Mouse (Mus musculus): ENCODE data around the gene Trim66. TPM values are rescaled to one million over a fixed set of nuclear protein-coding genes. Genes with fewer than 3 reads are reported as not detected.

Trim66 gene
- polyA plus RNA-seq (2015; fragmentation: Nextera tagmentation; extraction: Ambion mirVana), result not detected in 2 replicates

DNA sequence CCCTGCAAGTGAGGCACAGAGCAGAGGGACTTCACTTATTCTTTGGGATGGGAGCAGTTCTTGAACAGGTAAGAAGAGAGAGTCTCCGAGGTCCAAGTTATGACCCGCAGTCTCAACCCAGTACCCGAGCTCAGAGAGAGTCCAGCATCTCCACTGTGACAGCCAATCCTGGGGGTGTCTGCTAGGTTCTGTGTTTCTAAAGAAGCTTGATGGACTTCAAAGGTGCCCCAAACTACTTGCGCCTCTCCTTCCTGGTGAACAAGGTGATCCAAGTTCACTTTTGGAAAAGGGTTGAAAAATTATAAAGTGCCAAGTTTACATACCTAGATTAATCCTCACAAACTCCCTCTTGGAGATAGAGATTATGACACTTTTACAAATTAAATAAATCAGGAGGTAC, at the start of gene Trim66:
Gene Trim66, minus strand, starts transcription at position 101 of the 400 bp plus-strand sequence.
- H3K4me3 ChIP-seq, result no peak within 1 kb of the TSS
- 0 out of 2 replicates have a peak within 1 kb of the TSS, but pooled peaks have one; percentile 16 for H3K4me2 ChIP-seq
- H3K27me3 ChIP-seq (replicated peaks), result 0 out of 2 replicates have a peak, but pooled peaks cover 6% of the 10 kb centered on the region
- 0 out of 2 replicates have a peak within 1 kb of the TSS, but pooled peaks have one; percentile 9 for H3K9ac ChIP-seq
- WGBS, result 75% methylated on average over 4 of the region's 4 CpGs
- H3K4me1 ChIP-seq, result peaks cover 4% of the 10 kb centered on the region
- H3K36me3 ChIP-seq, result no peaks in the 10 kb centered on the region
- H3K27ac ChIP-seq (replicated peaks), result no peak within 1 kb of the TSS
- ATAC-seq (ENCODE audit: extremely low read depth, insufficient number of reproducible peaks, low FRiP score, low TSS enrichment), result no peak
- no peaks in the 10 kb centered on the region for H3K9me3 ChIP-seq

DNA sequence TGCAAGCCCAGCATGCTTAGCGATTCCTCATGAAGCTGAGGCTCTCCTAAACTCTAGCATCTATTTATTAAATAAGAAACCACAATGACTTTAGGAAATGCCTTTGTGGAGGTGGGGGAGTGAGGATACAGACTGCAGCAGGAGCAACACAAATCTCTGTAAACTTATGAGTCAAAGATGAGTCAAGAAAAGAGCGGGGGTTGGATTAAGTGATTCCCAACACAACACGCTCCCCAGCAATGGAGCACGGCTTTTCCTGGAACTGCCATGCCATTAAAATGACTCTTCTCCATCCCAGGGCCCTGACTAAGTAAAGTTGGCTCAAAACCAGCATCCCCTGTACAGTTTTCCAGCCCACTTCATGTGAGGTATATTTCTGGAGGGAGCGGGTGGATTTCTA, 38.8 kb upstream of the Trim66 start:
- peaks cover 79% of the 10 kb centered on the region for H3K36me3 ChIP-seq
- WGBS, result 88% methylated on average over 5 of the region's 5 CpGs
- no peak for ATAC-seq (ENCODE audit: extremely low read depth, insufficient number of reproducible peaks, low FRiP score, low TSS enrichment)
- no peak overlapping the region for H3K4me2 ChIP-seq
- no peak overlapping the region for H3K9ac ChIP-seq
- no peak overlapping the region for H3K27ac ChIP-seq (replicated peaks)
- H3K4me3 ChIP-seq, result no peak overlapping the region
- H3K27me3 ChIP-seq (replicated peaks), result no peaks in the 10 kb centered on the region
- no peaks in the 10 kb centered on the region for H3K9me3 ChIP-seq
- peaks cover 37% of the 10 kb centered on the region for H3K4me1 ChIP-seq

- H3K9ac ChIP-seq, result no peak overlapping the region
- WGBS, result 89% methylated on average over 2 of the region's 2 CpGs
- peaks cover 79% of the 10 kb centered on the region for H3K36me3 ChIP-seq
- no peak overlapping the region; the same call in 1 of the 2 replicates for H3K27ac ChIP-seq (replicated peaks)
- H3K27me3 ChIP-seq (replicated peaks), result no peaks in the 10 kb centered on the region
- ATAC-seq (ENCODE audit: extremely low read depth, insufficient number of reproducible peaks, low FRiP score, low TSS enrichment), result no peak
- H3K4me3 ChIP-seq, result no peak overlapping the region
- H3K4me1 ChIP-seq, result peaks cover 35% of the 10 kb centered on the region
- no peak overlapping the region for H3K4me2 ChIP-seq
- no peaks in the 10 kb centered on the region for H3K9me3 ChIP-seq
These were observed 38.3 kb upstream of the Trim66 start for GRCm38 (mm10) chr7:109546186-109546585.

DNA sequence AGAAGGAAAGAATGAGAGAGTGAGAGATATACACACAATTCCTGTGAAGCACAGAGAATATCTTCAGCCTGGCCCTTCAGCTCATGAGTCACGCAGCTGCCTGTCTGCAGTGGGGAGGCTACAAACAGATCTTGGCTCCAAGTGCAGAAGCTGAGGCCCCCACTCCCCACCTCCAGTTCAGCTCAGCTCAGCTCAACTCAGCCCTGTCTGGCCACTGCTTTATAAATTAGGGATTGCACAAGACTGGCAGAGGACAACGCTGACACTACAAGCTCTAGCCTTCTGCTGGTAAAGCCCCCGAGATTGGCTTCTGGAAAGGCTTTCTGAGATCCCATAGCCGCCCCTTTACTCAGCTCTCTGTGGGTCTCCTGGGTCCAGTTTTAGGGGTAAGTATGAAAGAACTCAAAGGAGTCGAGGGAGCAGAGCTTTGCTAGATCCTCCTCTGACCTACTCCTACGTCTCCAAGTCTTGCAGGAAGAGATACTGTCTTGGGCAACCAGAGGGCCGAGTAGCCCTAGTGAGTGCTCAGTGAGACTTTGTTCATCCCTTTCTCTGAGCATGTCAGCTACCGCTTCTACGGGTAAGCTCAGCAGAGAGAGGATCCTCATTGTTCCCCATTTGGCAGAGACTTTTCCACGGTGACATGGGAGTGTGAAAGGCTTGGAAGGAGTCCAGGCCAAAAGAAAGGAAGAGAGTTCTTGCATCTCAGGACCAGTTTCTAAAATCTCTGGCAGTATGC, 37.5 kb upstream of the Trim66 start:
- H3K36me3 ChIP-seq, result peaks cover 80% of the 10 kb centered on the region
- no peak for ATAC-seq (ENCODE audit: extremely low read depth, insufficient number of reproducible peaks, low FRiP score, low TSS enrichment)
- H3K27ac ChIP-seq (replicated peaks), result peak overlapping the region; percentile 13

DNA sequence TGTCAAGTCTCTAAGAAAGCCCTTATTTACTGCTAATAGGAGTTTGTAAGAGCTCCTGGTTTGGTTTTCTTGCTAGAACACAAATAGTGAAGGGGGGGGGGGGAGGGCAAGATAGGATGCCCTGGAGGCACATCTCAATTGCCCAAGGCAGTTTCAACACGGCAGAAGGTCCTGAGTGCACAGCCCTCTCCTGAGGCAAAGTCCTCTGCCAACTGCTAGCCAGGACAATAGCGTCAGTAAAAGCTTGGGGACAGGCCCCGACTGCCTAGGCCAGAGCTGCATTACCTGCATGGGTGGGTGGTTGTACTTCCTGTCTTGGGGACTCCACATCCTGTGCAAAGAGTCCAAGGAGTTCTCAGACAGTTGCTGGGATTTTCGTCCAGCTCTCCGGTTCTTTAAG, 36.9 kb upstream of the Trim66 start:
- Histone ChIP-seq H3K27me3 (replicated peaks) (no peaks in the 10 kb centered on the region), H3K36me3 (peaks cover 82% of the 10 kb centered on the region), H3K27ac (replicated peaks) (peak overlapping the region; percentile 13; the same call in 1 of the 2 replicates), H3K4me2 (no peak overlapping the region), H3K9ac (no peak overlapping the region), H3K4me1 (peaks cover 24% of the 10 kb centered on the region), H3K4me3 (no peak overlapping the region), H3K9me3 (no peaks in the 10 kb centered on the region)
- 66% methylated on average over 5 of the region's 5 CpGs for WGBS
- ATAC-seq (ENCODE audit: extremely low read depth, insufficient number of reproducible peaks, low FRiP score, low TSS enrichment), result no peak

More for the DNA sequence above, 37.5 kb upstream of the Trim66 start:
- Histone ChIP-seq H3K9ac (peak overlapping the region; percentile 58; the same call in 1 of the 2 replicates), H3K4me2 (no peak overlapping the region), H3K4me3 (no peak overlapping the region), H3K4me1 (peaks cover 27% of the 10 kb centered on the region), H3K9me3 (no peaks in the 10 kb centered on the region), H3K27me3 (replicated peaks) (no peaks in the 10 kb centered on the region)
- 67% methylated on average over 10 of the region's 10 CpGs for WGBS

DNA sequence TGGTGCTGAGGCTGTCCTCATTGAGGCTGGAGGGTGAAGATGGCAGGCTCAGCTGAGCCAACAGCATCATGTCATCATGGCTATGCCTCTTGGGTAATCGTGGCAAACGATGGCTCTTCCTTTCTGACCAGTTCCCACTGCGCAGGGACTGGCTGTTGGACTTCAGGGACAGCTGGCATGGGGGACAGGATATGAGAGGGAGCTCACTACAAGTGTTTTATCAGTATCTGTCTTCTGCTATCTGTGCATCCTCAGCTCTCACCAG, 34.4 kb upstream of the Trim66 start:
- Histone ChIP-seq H3K9me3 (no peaks in the 10 kb centered on the region), H3K4me1 (peaks cover 25% of the 10 kb centered on the region), H3K4me3 (no peak overlapping the region), H3K4me2 (no peak overlapping the region), H3K27ac (replicated peaks) (peak overlapping the region; percentile 46; the same call in 1 of the 2 replicates), H3K9ac (no peak overlapping the region), H3K36me3 (peaks cover 87% of the 10 kb centered on the region), H3K27me3 (replicated peaks) (no peaks in the 10 kb centered on the region)
- no peak for ATAC-seq (ENCODE audit: extremely low read depth, insufficient number of reproducible peaks, low FRiP score, low TSS enrichment)
- 46% methylated on average over 3 of the region's 3 CpGs for WGBS

DNA sequence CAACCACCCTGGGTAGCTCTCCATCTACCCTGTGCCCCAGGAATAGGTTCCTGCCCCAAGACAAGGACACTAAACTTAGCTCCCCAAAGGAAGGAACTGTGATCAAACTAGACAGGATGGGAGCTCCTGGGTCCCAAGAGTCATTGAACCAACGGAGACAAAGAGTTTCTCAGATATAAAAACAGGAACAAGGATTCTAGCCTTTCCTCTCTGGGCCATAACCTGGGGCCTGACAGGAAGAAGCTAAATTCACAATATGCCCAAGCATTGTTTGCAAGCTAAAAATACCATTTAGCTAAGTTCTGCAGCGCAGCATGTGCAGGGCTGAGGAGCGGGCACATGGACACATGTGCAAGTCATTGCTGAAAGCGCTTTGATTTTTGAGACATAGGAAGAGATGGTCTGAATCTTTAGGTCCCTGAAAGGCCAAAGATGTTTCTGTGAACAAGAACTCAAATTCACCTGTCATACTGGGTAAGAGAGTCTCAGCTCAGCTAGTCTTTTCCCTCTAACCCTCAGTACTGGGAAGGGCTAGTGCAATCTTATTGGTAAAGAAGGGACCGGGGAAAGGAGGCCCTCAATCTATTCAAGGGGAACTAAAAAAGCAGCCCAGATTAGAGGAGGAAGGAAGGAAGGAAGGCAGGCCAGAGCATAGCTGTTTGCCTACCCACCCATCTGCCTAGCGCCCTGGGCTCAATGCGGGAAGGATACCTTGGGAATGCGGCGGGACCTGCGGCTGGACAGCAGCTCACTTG, 33.9 kb upstream of the Trim66 start:
- Histone ChIP-seq H3K4me1 (peaks cover 26% of the 10 kb centered on the region), H3K27ac (replicated peaks) (peak overlapping the region; percentile 46; the same call in 1 of the 2 replicates), H3K9me3 (no peaks in the 10 kb centered on the region), H3K9ac (no peak overlapping the region), H3K4me2 (no peak overlapping the region), H3K27me3 (replicated peaks) (no peaks in the 10 kb centered on the region), H3K4me3 (no peak overlapping the region), H3K36me3 (peaks cover 88% of the 10 kb centered on the region)
- no peak for ATAC-seq (ENCODE audit: extremely low read depth, insufficient number of reproducible peaks, low FRiP score, low TSS enrichment)
- 73% methylated on average over 10 of the region's 10 CpGs for WGBS

DNA sequence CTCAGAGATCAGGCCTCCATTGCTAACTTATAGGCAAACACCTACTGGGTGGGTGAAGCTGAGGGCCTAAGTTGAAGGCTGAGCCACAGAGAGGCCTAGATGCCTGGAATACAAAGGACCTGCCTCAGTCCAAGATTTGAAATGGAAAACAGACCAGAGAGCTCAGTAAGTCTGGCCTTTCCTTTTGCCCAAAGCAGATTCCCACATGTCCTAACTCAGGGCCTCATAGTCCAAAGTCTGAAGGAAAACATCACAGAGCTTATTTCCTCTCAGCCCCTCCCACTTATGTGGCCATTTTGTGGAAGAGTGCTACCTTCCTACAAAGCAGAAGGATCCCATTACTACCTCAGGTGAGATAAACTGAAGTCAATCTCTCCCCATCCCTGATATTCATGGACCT, 33.0 kb upstream of the Trim66 start:
- peaks cover 30% of the 10 kb centered on the region for H3K4me1 ChIP-seq
- H3K27me3 ChIP-seq (replicated peaks), result no peaks in the 10 kb centered on the region
- no peak overlapping the region for H3K4me3 ChIP-seq
- H3K9me3 ChIP-seq, result no peaks in the 10 kb centered on the region
- H3K36me3 ChIP-seq, result peaks cover 88% of the 10 kb centered on the region
- ATAC-seq (ENCODE audit: extremely low read depth, insufficient number of reproducible peaks, low FRiP score, low TSS enrichment), result no peak
- H3K27ac ChIP-seq (replicated peaks), result no peak overlapping the region
- no peak overlapping the region for H3K9ac ChIP-seq
- no peak overlapping the region for H3K4me2 ChIP-seq

DNA sequence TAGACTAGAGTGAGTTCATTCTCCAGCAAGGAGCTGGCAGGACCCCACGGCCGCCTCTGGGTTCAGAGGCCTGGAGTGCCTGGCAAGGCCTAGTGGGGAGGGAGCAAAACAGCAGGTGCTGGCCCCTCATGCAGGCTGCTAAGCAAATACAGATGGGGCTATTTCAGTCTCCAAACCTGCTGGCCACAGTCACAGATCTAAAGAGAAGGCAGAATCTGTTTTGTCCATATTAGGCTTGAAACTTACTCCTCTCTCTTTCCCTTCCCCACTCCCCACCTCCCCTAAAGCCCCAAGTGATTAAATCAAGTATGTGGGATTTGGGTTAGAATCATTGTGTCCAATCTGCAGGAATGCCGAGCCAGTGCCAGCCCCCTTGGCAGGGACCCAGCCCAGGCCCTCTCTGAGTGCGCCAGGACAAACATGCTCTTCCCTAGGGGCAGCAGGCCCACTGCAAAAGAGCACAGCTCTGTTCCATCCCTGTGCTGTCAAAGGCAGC, 28.6 kb upstream of the Trim66 start:
- Histone ChIP-seq H3K27me3 (replicated peaks) (no peaks in the 10 kb centered on the region), H3K4me3 (no peak overlapping the region), H3K4me1 (peaks cover 23% of the 10 kb centered on the region), H3K4me2 (no peak overlapping the region), H3K27ac (replicated peaks) (peak overlapping the region; percentile 67), H3K36me3 (peaks cover 94% of the 10 kb centered on the region), H3K9me3 (no peaks in the 10 kb centered on the region), H3K9ac (no peak overlapping the region)
- WGBS, result 55% methylated on average over 4 of the region's 4 CpGs
- no peak for ATAC-seq (ENCODE audit: extremely low read depth, insufficient number of reproducible peaks, low FRiP score, low TSS enrichment)

- WGBS, result 83% methylated on average over 3 of the region's 3 CpGs
- peaks cover 94% of the 10 kb centered on the region for H3K36me3 ChIP-seq
These were observed 27.0 kb upstream of the Trim66 start for GRCm38 (mm10) chr7:109534921-109535320.

GRCm38 (mm10) chr7:109533888-109534287, 26.0 kb upstream of the Trim66 start:
- Histone ChIP-seq H3K27ac (replicated peaks) (no peak overlapping the region), H3K4me3 (no peak overlapping the region), H3K27me3 (replicated peaks) (no peaks in the 10 kb centered on the region), H3K9me3 (no peaks in the 10 kb centered on the region), H3K4me2 (no peak overlapping the region), H3K36me3 (peaks cover 92% of the 10 kb centered on the region), H3K9ac (no peak overlapping the region), H3K4me1 (peaks cover 29% of the 10 kb centered on the region)
- ATAC-seq (ENCODE audit: extremely low read depth, insufficient number of reproducible peaks, low FRiP score, low TSS enrichment), result no peak
- 86% methylated on average over 4 of the region's 4 CpGs for WGBS

More at GRCm38 (mm10) chr7:109534921-109535320, 27.0 kb upstream of the Trim66 start:
- no peak overlapping the region for H3K4me3 ChIP-seq
- no peaks in the 10 kb centered on the region for H3K27me3 ChIP-seq (replicated peaks)
- ATAC-seq (ENCODE audit: extremely low read depth, insufficient number of reproducible peaks, low FRiP score, low TSS enrichment), result no peak
- no peak overlapping the region for H3K4me2 ChIP-seq
- peaks cover 29% of the 10 kb centered on the region for H3K4me1 ChIP-seq
- H3K9ac ChIP-seq, result no peak overlapping the region
- H3K9me3 ChIP-seq, result no peaks in the 10 kb centered on the region
- H3K27ac ChIP-seq (replicated peaks), result no peak overlapping the region
